Mouse (Mus musculus) kidney, embryonic 16.5 days (tissue): Measurements from ENCODE around the gene Dmac2. TPM values are rescaled to one million over a fixed set of nuclear protein-coding genes. Genes with fewer than 3 reads are reported as not detected.
"Not testable (repeated sequence)": the region's sequence is repeated elsewhere in the genome, so short reads cannot be mapped to it uniquely, and the experiment has no call there.

Experiments used
- ATAC-seq: fragments of 200-750 bp; cut with Nextera tagmentation; 2 replicates; pipeline ENCODE4 v1.8.0; 2017; ENCODE audit warnings: moderate TSS enrichment; ENCODE audit not compliant: low FRiP score, low TSS enrichment
- H3K27ac ChIP-seq: fragments of 300-500 bp; sonication (generic); 2 replicates; pipeline ENCODE4 v1.5.1; 2014; ENCODE audit warnings: low read length
- H3K27me3 ChIP-seq: fragments of 300-500 bp; sonication (generic); 2 replicates; pipeline ENCODE4 v1.6.1; 2014; ENCODE audit warnings: low read length, control low read depth, mixed read lengths; ENCODE audit not compliant: insufficient read depth
- H3K36me3 ChIP-seq: fragments of 300-500 bp; sonication (generic); 2 replicates; pipeline ENCODE4 v1.6.1; 2014; ENCODE audit warnings: low read length, control low read depth, mixed read lengths; ENCODE audit not compliant: insufficient read depth
- H3K4me1 ChIP-seq: fragments of 300-500 bp; sonication (generic); 2 replicates; pipeline ENCODE4 v1.6.1; 2014; ENCODE audit warnings: low read length, control low read depth, mixed read lengths; ENCODE audit not compliant: insufficient read depth
- H3K4me2 ChIP-seq: fragments of 300-500 bp; sonication (generic); replicated peaks from 2 replicates; pipeline ENCODE4 v1.6.1; 2014; ENCODE audit warnings: low read depth, low read length
- H3K4me3 ChIP-seq: fragments of 300-500 bp; sonication (generic); 2 replicates; pipeline ENCODE4 v1.5.1; 2014; ENCODE audit warnings: mild to moderate bottlenecking, low read length
- H3K9ac ChIP-seq: fragments of 300-500 bp; sonication (generic); replicated peaks from 2 replicates; pipeline ENCODE4 v1.6.1; 2014; ENCODE audit warnings: low read length
- H3K9me3 ChIP-seq: fragments of 300-500 bp; sonication (generic); 2 replicates; pipeline ENCODE4 v1.6.1; 2016; ENCODE audit warnings: low read length, control low read depth
- WGBS: fragments of 180-500 bp; shearing (Covaris S2); extraction: QIAGEN DNeasy Blood & Tissue Kit; methylation state at CpG from one replicate; pipeline ENCODE4 v1.1.7; 2014; 5-methylcytosine and 5-hydroxymethylcytosine counted together
- polyA plus RNA-seq: library from polyadenylated mRNA; unstranded; fragments of >200 nt; fragmentation: Nextera tagmentation; extraction: Ambion mirVana; gene quantifications from 2 replicates; pipeline ENCODE4 v1.2.1, GENCODE M21; 2015

The Dmac2 gene
- polyA plus RNA-seq = 61.8 and 64.7 TPM in 2 replicates

DNA sequence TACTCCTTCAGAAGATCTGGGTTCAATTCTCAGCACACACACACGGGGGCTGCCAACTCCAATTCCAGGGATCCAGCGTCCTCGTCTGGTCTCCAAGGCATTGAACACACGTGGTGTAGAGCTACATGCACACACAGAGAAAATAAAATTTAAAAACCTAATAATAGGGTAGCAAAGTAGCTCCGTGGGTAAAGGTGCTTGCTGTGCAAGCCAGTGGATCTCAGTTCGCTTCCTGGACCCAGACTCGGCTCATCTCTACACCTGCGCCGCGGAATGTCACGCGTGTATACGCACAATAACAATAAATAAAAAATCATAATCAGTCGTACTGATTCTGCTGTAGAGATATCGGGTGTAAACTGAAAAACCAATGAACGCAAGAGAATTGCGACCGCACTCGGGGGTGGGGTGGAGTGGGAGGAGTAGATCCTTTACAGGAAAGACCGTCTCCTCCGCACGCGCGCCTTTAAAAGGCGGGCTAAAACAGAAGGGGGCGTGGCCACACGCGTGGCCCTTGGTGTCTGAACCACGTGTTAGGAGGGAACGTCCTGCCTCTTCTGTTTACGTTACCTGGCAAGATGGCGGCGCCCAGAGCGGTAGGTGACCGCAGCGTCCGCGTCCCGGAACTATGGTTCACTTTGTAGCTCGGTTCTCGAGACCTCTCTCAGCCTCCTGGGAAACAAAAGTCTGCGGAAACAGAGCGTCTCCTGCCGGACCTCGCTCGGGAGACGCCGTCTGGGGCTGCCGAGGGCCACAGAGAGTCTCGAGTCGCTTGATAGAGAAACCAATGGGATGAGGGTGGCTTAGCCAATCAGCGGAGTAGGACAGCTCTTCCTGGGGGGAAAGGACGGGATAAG is at the start of gene Dmac2:
Gene Dmac2 (plus strand): TSS at position 550 of the 857 bp plus-strand sequence.
- Histone ChIP-seq H3K36me3 (peaks cover 28% of the 10 kb centered on the region), H3K4me3 (peak within 1 kb of the TSS; percentile 75), H3K4me2 (peak within 1 kb of the TSS; percentile 76), H3K9ac (peak within 1 kb of the TSS; percentile 75), H3K9me3 (no peaks in the 10 kb centered on the region), H3K27ac (peak within 1 kb of the TSS; percentile 85), H3K4me1 (peaks cover 10% of the 10 kb centered on the region; the same call in 1 of the 2 replicates), H3K27me3 (no peaks in the 10 kb centered on the region)
- peak; percentile 93 for ATAC-seq
- WGBS = 2% methylated on average over 53 of the region's 53 CpGs

DNA sequence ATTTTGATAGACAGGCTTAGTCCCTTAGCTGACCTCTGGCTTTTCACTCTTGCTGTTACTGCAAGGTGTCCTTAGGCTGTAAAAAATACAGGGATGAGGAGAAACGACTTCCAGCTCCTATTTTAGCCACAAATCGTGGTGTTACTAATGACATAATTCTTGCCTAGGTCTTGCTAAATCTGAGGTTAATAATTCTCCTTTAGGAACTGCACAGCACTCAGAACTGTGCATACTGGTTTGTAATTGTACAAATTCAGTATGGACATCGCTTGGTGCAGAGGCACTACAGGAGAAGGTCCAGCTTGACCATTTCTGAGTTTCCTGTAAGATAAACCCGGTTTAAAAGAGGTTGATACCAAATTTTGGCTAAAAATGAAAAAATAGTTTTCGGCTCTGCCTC is 45.4 kb upstream of the Dmac2 start:
- H3K27me3 ChIP-seq, H3K4me2 ChIP-seq, H3K9ac ChIP-seq, H3K27ac ChIP-seq, H3K4me1 ChIP-seq, H3K36me3 ChIP-seq, H3K9me3 ChIP-seq, ATAC-seq, H3K4me3 ChIP-seq: not testable (repeated sequence)
- 62% methylated on average over 5 of the region's 5 CpGs for WGBS

DNA sequence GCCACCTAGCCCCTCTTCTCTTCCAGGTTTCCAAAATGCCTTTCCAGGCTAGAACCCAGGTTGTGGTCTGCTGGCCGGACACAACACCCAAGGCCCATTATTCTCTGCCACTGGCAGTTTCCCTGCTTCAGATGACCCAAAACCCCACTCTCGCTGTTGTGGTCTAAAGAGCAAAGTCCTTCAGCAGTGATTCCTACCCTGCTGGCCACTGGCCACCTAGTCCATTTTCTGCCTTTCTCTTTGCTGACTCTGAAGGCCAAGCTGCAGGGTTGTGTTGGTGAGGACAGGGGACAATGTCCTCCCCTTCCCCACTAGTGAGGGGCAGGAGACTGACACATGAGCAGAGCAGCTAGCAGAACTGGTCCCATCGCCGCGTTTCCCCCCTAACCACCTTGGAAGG is 44.1 kb upstream of the Dmac2 start:
- Histone ChIP-seq H3K27ac (peak overlapping the region; percentile 80), H3K9ac (no peak overlapping the region), H3K9me3 (peaks cover 5% of the 10 kb centered on the region; the same call in 1 of the 2 replicates), H3K36me3 (0 out of 2 replicates have a peak, but pooled peaks cover 2% of the 10 kb centered on the region), H3K4me1 (peaks cover 6% of the 10 kb centered on the region; the same call in 1 of the 2 replicates), H3K27me3 (no peaks in the 10 kb centered on the region), H3K4me3 (no peak overlapping the region), H3K4me2 (no peak overlapping the region)
- WGBS = 59% methylated on average over 5 of the region's 5 CpGs
- ATAC-seq = no peak

DNA sequence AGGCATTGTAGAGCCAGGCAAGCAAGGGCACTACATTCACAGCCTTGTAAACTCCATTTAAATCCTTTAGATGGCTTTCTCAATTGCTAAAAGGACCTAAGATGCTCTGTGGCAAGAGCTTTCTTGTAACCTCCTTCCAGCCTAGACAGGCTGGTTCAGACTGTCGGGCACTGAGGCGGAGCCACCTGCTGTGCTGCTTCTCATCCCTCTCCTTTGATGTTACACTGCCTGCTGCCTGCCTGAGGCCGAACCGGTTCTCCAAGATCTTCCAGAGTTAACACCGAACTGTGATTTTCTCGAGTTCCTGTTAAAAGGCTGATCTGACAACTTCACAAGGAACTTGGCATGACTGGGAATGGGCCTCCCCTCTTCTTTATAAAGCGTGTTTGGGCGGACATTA is 43.3 kb upstream of the Dmac2 start:
- H3K9me3 ChIP-seq = peaks cover 5% of the 10 kb centered on the region; the same call in 1 of the 2 replicates
- no peak overlapping the region for H3K4me3 ChIP-seq
- H3K9ac ChIP-seq = no peak overlapping the region
- H3K36me3 ChIP-seq = 0 out of 2 replicates have a peak, but pooled peaks cover 2% of the 10 kb centered on the region
- H3K27ac ChIP-seq = peak overlapping the region; percentile 80
- H3K4me1 ChIP-seq = peaks cover 6% of the 10 kb centered on the region; the same call in 1 of the 2 replicates
- 15% methylated on average over 8 of the region's 8 CpGs for WGBS
- peak; percentile 61; the same call in 1 of the 2 replicates for ATAC-seq
- H3K27me3 ChIP-seq = no peaks in the 10 kb centered on the region
- no peak overlapping the region for H3K4me2 ChIP-seq

DNA sequence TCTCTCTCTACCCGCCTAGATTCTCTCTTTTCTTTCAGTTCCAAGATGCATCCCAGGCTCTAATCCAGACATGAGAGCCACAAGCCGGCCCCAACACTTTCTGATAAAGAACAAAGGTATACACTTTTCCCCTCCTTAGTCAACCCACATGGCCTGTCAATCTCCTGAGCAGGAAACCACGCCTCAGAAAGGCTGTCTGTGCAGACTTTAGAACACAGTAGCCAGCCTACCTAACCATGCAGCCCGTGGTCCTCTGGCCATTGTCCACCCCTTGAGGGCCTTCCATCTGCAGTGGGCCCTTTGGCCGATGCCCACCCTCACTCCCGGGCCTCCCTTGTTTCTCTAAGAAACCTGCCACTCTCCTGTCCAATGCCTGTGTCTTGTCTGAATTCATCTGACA is 42.9 kb upstream of the Dmac2 start:
- WGBS = 32% methylated on average over 6 of the region's 6 CpGs
- ATAC-seq = peak; percentile 39; the same call in 1 of the 2 replicates

DNA sequence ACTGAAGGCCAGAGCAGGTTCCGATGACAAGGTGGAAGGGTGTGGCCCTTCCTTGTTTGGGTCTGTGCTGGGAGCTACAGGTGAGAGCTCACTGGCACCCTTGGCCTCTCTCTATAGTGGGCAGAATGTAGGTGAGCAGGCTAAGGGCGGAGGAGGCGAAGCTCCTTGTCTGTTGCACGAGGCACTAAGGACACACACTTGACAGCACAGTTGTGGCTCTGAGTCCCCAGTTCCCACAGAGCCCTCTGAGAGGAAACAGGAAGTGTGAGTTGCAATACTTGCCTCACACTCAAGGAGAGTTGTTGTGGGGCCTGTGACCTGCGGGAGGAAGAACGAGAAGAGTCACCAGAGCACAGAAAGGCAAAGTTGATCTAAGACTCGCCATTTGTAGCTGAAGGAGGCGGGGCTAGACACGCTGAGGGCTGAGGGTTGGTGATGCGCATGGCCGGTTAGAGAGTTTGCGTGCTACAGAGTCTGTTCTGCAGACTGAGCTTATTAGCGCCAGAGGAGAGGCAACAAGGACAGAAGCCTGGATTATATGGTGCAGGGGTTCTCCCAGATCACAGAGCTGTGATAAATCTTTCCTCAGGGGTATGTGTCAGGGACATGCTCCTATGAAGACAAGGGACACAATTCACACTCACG is 42.3 kb upstream of the Dmac2 start:
- WGBS = 42% methylated on average over 12 of the region's 14 CpGs
- not testable (repeated sequence) for H3K9ac ChIP-seq
- ATAC-seq = peak; percentile 82

More for the DNA sequence above, 42.9 kb upstream of the Dmac2 start:
- not testable (repeated sequence) for H3K27me3 ChIP-seq, H3K4me1 ChIP-seq, H3K9ac ChIP-seq, H3K9me3 ChIP-seq, H3K36me3 ChIP-seq, H3K4me3 ChIP-seq, H3K4me2 ChIP-seq
- peak overlapping the region; percentile 80 for H3K27ac ChIP-seq

DNA sequence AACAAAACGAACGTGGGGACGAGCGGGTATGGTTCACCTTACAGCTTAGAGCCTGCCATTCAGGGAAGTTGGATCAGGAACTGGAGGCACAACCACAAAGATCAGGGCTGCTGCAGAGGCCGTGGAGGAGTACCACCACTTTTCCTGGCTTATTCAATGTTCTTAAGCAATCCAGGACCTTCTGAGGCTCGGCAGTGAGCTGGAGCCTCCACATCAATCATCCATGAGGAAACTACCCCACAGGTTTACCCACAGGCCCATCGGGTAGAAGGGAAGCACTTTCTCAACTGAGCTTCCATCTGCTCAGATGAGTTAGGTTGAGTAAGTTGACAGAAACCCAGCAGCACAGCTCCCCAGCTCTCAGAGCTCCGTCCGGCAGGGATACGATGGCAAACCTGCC is 39.8 kb upstream of the Dmac2 start:
- Histone ChIP-seq H3K9ac (no peak overlapping the region), H3K27ac (no peak overlapping the region), H3K36me3 (0 out of 2 replicates have a peak, but pooled peaks cover 2% of the 10 kb centered on the region), H3K4me1 (peaks cover 6% of the 10 kb centered on the region; the same call in 1 of the 2 replicates), H3K4me2 (no peak overlapping the region), H3K9me3 (peaks cover 10% of the 10 kb centered on the region; the same call in 1 of the 2 replicates), H3K4me3 (no peak overlapping the region), H3K27me3 (no peaks in the 10 kb centered on the region)
- 87% methylated on average over 10 of the region's 10 CpGs for WGBS
- no peak for ATAC-seq

More for the DNA sequence above, 42.3 kb upstream of the Dmac2 start:
- H3K9me3 ChIP-seq, H3K4me1 ChIP-seq, H3K36me3 ChIP-seq, H3K4me2 ChIP-seq, H3K4me3 ChIP-seq, H3K27me3 ChIP-seq: not testable (repeated sequence)
- peak overlapping the region; percentile 80 for H3K27ac ChIP-seq

DNA sequence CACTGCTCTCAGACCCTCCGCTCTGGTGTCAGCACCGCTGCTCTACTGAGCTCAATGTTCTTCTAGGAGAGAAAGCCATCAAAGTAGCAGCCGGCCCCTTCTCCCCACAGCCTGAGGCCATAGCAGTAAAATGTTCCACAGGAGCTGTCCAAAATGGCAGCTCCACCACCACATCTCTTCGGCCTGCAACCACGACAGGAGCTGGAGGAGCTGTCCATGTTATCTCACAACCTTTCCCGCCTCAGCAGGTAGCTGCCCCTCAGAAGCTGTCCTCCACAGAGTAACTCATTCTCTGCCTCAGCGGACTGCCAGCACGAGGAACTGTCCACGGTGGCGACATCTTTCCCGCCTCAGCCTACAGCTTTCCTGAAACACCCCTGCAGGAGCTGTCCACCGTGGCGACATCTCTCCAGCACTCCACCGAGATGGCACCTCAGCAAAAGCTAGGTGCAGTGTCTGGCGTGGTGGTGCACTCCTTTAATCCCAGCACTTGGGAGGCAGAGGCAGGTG is 36.9 kb upstream of the Dmac2 start:
- 0 out of 2 replicates have a peak, but pooled peaks cover 2% of the 10 kb centered on the region for H3K36me3 ChIP-seq
- 85% methylated on average over 15 of the region's 15 CpGs for WGBS
- H3K4me1 ChIP-seq = no peaks in the 10 kb centered on the region
- ATAC-seq = no peak
- no peak overlapping the region for H3K9ac ChIP-seq
- H3K4me3 ChIP-seq = no peak overlapping the region
- no peaks in the 10 kb centered on the region for H3K27me3 ChIP-seq
- H3K4me2 ChIP-seq = no peak overlapping the region
- no peak overlapping the region for H3K27ac ChIP-seq
- H3K9me3 ChIP-seq = peaks cover 10% of the 10 kb centered on the region; the same call in 1 of the 2 replicates

DNA sequence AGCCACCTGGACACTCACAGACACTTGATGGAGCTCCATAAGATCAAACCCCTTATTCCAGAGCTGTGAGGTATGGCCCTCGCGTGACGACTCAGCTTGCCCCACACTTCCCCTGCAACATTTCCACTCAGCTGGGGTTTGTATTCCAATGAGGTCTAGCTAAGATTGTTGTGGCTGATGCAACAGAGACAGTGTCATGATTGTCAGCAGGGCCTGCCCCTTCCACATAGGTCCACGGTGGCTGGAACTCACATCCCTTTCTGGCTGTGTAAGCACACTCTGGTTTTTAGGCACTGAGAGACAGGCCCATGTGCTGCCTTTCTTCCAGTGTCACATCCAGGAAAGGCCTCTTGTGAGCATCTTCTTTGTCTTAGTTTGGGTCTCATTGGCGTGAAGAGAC is 34.6 kb upstream of the Dmac2 start:
- 90% methylated on average over 5 of the region's 5 CpGs for WGBS
- no peak overlapping the region for H3K9ac ChIP-seq
- 0 out of 2 replicates have a peak, but pooled peaks cover 5% of the 10 kb centered on the region for H3K9me3 ChIP-seq
- H3K4me3 ChIP-seq = no peak overlapping the region
- no peak overlapping the region for H3K4me2 ChIP-seq
- ATAC-seq = no peak
- no peaks in the 10 kb centered on the region for H3K4me1 ChIP-seq
- H3K27me3 ChIP-seq = no peaks in the 10 kb centered on the region
- H3K36me3 ChIP-seq = no peaks in the 10 kb centered on the region
- no peak overlapping the region for H3K27ac ChIP-seq
